Mouse (Mus musculus) cerebellum, adult 2 months (tissue): ENCODE data around the gene Atp9a.
A peak's percentile ranks its signal among the peaks of the same experiment; 100 is the strongest.

Experiments
- CTCF ChIP-seq: fragments of 200-500 bp; IDR thresholded peaks from 2 replicates; pipeline ENCODE4 v1.5.1; 2011; ENCODE audit warnings: low read depth, mild to moderate bottlenecking, control low read depth, low read length, moderate library complexity, borderline replicate concordance; ENCODE audit not compliant: insufficient read depth
- POLR2A ChIP-seq: fragments of 200-500 bp; IDR thresholded peaks from 2 replicates; pipeline ENCODE4 v1.6.1; 2011; ENCODE audit warnings: low read length, control low read depth, borderline replicate concordance; ENCODE audit not compliant: insufficient read depth

GRCm38 (mm10) chr2:168654983-168655669 is 87.1 kb downstream of the Atp9a start:
- TF ChIP-seq CTCF, result peak; percentile 13; the same call in 1 of the 2 replicates
- no peak for TF ChIP-seq POLR2A
